8 mouse cellular contexts compared by ENCODE assay signal in the genomic region with DNA sequence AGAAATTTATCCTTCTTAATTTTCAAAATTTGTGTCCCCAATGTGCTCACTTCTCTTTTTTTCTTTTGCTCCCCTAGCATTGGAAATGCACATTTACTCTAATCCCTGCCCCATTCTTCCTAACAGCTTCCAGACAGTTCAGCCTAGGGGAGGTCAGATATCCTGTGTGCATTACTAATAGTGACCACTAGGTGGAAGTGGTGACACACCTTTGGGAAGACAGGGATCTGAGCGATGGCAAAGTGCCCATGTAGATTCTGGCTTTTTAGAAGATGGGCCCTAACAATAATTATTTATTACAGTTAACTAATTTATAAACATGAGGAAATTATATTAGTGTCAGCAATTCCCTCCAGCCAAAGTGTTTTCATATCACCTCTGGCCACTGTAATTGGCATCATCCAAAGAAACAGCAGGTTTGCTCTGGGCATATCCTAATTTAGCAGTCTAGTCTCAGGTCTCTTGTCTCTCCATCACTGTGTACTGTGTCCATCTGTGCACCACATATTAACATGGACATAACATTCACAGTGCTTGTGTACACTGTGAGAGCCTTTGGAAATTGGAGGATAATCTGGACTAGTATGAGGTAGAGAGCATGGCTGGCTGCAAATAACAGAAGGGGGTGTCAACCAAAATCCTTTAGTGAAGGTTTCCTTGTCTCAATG. TPM values are rescaled to one million over a fixed set of nuclear protein-coding genes. Genes with fewer than 3 reads are reported as not detected.
DNase-seq lines count a peak whose midpoint lies in the region; ATAC-seq lines count a peak whose summit lies in the region.

No protein-coding gene starts in this region.

- intact Hi-C loops in left cerebral cortex, postnatal 14 days (cut with DNase I) = loop anchor here (2.0 to 5.0 kb wide), 2 partner anchors 435 to 820 kb away; no protein-coding TSS in a partner anchor

- peak; percentile 42; the same call in 1 of the 2 replicates for ATAC-seq in frontal cortex, adult (ENCODE audit: low TSS enrichment)
- ATAC-seq in intestine, embryonic 16.5 days = peak; percentile 82
- peak; percentile 95 for ATAC-seq in midbrain, embryonic 11.5 days (ENCODE audit: low FRiP score)

- DNase-seq in 416B (ENCODE audit: low read depth) (peak; percentile 62), MN1 (ENCODE audit: low spot score) (peak; percentile 43)
- peak; percentile 53 for DNase-seq in cerebellum, adult 8-10 months
- peak; percentile 82 to 84 for DNase-seq in left cerebral cortex, postnatal 14 days (ENCODE audit: low spot score in 2 of 2)
- peak; percentile 92 for DNase-seq in midbrain, embryonic 11.5 days (ENCODE audit: low spot score, missing footprints)
- peak; percentile 57 for DNase-seq in testis, postnatal 10 days (ENCODE audit: low spot score)

- H3K4me2 ChIP-seq in intestine, embryonic 16.5 days (ENCODE audit: low read depth, low read length) = no peak overlapping the region
- no peak overlapping the region for H3K4me2 ChIP-seq in midbrain, embryonic 11.5 days

- no peaks in the 10 kb centered on the region for H3K36me3 ChIP-seq in intestine, embryonic 16.5 days (ENCODE audit: control insufficient read depth, insufficient read depth, low read length)
- no peaks in the 10 kb centered on the region for H3K36me3 ChIP-seq in midbrain, embryonic 11.5 days (ENCODE audit: control insufficient read depth, insufficient read depth, low read length)

- no peaks in the 10 kb centered on the region for H3K9me3 ChIP-seq in intestine, embryonic 16.5 days (ENCODE audit: control insufficient read depth, low read length)
- H3K9me3 ChIP-seq in midbrain, embryonic 11.5 days (ENCODE audit: control insufficient read depth, low read length) = no peaks in the 10 kb centered on the region

- no peaks in the 10 kb centered on the region for H3K4me1 ChIP-seq in intestine, embryonic 16.5 days (ENCODE audit: control insufficient read depth, insufficient read depth, low read length)
- no peaks in the 10 kb centered on the region for H3K4me1 ChIP-seq in midbrain, embryonic 11.5 days (ENCODE audit: control insufficient read depth, insufficient read depth, low read length)

- H3K27me3 ChIP-seq in intestine, embryonic 16.5 days (replicated peaks; ENCODE audit: control insufficient read depth, insufficient read depth, low read length) = no peaks in the 10 kb centered on the region
- no peaks in the 10 kb centered on the region for H3K27me3 ChIP-seq in midbrain, embryonic 11.5 days (ENCODE audit: control insufficient read depth, insufficient read depth, low read length)

- no peak overlapping the region for H3K9ac ChIP-seq in intestine, embryonic 16.5 days (ENCODE audit: low read depth, low read length)
- H3K9ac ChIP-seq in midbrain, embryonic 11.5 days (ENCODE audit: low read length) = no peak overlapping the region

- WGBS in intestine, embryonic 16.5 days = 5% methylated on average over 1 of the region's 1 CpGs
- WGBS in midbrain, embryonic 11.5 days = 6% methylated on average over 1 of the region's 1 CpGs

- H3K4me3 ChIP-seq in intestine, embryonic 16.5 days (ENCODE audit: low read length) = no peak overlapping the region
- no peak overlapping the region for H3K4me3 ChIP-seq in midbrain, embryonic 11.5 days (ENCODE audit: low read depth, low read length)

- no peak overlapping the region for H3K27ac ChIP-seq in intestine, embryonic 16.5 days (ENCODE audit: low read length)
- H3K27ac ChIP-seq in midbrain, embryonic 11.5 days (ENCODE audit: low read depth, low read length) = no peak overlapping the region

RNA-seq across cellular contexts. Expression of gene Olfr459, which starts 13.1 kb away (rescaled TPM):
- polyA plus RNA-seq in intestine, embryonic 16.5 days (2015; fragmentation: Nextera tagmentation; extraction: Ambion mirVana) = not detected in 2 replicates
- total RNA-seq in left cerebral cortex, postnatal 14 days (2021) = not detected
- polyA plus RNA-seq in midbrain, embryonic 11.5 days (2014; fragmentation: Nextera tagmentation; extraction: Ambion mirVana) = not detected in 2 replicates

RNA-seq across cellular contexts. Expression of gene Kel, which starts 57.7 kb away (rescaled TPM):
- polyA plus RNA-seq in intestine, embryonic 16.5 days (2015; fragmentation: Nextera tagmentation; extraction: Ambion mirVana) = 3.4 and 5.5 TPM in 2 replicates
- not detected for total RNA-seq in left cerebral cortex, postnatal 14 days (2021)
- polyA plus RNA-seq in midbrain, embryonic 11.5 days (2014; fragmentation: Nextera tagmentation; extraction: Ambion mirVana) = 11.0 and 11.7 TPM in 2 replicates

Comparison
In these comparisons a context has a peak if more than half of its experiments do, and no peak if none do; other contexts are left out.
1. ATAC-seq: peak in every context shown above with its lines; median percentile 95 in midbrain, embryonic 11.5 days; 82 in intestine, embryonic 16.5 days; 42 in frontal cortex, adult.